ENCODE assay signal across 9 mouse cellular contexts in the genomic region with DNA sequence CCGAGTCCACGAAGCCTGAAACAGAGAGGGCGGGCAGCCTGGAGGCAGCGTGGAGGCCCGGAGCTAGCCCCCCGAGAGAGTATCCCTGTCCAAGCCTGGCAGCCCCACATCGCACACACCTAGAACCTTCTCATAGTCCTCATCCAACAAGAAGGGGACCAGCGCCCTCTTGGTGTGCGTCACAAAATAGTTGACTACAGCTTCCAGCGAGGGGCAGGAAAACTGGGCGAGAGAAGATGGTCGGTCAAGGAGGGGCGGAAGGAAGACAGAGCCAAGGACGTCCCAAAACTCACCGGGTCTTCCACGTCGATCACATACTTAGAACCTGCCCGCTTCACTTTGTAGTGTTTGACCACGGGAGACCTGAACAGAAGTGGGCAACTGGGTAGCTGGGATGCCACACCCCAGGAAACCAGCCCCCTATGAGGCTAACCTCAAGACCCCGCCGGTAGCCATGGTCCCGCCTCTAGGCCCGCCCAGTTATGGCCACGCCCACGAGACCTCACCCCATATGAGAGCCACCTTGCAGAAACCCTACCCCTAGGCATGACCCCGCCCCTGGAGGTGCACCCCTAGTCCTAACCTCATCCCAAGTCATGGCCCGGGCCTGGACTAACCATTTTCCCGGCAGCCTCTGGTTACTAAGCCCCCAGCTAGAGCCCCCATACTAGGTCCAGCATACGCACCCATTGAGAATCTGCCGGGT. TPM values are rescaled to one million over a fixed set of nuclear protein-coding genes. Genes with fewer than 3 reads are reported as not detected.
DNase-seq lines count a peak whose midpoint lies in the region; ATAC-seq lines count a peak whose summit lies in the region.
"Had no signal": no experiment of that assay in that cellular context is flagged by ENCODE, and none has a peak within 500 bp of the region (broad histone marks: within the 10 kb centered on the region; RNA-seq: fewer than 3 reads in every experiment).

No protein-coding gene starts in this region.

- no peak for ATAC-seq in forebrain, embryonic 15.5 days (replicated peaks)
- ATAC-seq in megakaryocyte, adult 5-6 weeks (ENCODE audit: poor library complexity, severe bottlenecking) = no peak
- peak; percentile 49; the same call in 1 of the 2 replicates for ATAC-seq in limb, embryonic 11.5 days (ENCODE audit: insufficient number of reproducible peaks, low FRiP score, low TSS enrichment, low read depth)
- ATAC-seq in stomach, embryonic 15.5 days (ENCODE audit: insufficient read depth, low FRiP score, low read depth) = no peak

- H3K4me1 ChIP-seq in forebrain, embryonic 10.5 days = peaks cover 13% of the 10 kb centered on the region
- no peaks in the 10 kb centered on the region for H3K4me1 ChIP-seq in forebrain, embryonic 15.5 days
- peaks cover 16% of the 10 kb centered on the region for H3K4me1 ChIP-seq in megakaryocyte, embryonic 14.5 days
- no peaks in the 10 kb centered on the region for H3K4me1 ChIP-seq in limb, embryonic 11.5 days (ENCODE audit: control insufficient read depth, insufficient read depth, low read length)
- no peaks in the 10 kb centered on the region for H3K4me1 ChIP-seq in stomach, embryonic 15.5 days

- peak overlapping the region; percentile 60; the same call in 1 of the 2 replicates for H3K27ac ChIP-seq in forebrain, embryonic 10.5 days
- no peak overlapping the region for H3K27ac ChIP-seq in forebrain, embryonic 15.5 days (replicated peaks)
- no peak overlapping the region for H3K27ac ChIP-seq in limb, embryonic 11.5 days (replicated peaks; ENCODE audit: low read depth, low read length)
- no peak overlapping the region for H3K27ac ChIP-seq in stomach, embryonic 15.5 days

- no peak for DNase-seq in forebrain, embryonic 10.5 days (ENCODE audit: extremely low spot score, low spot score)
- peak; percentile 49 for DNase-seq in limb, embryonic 11.5 days (ENCODE audit: low spot score)
- DNase-seq in adrenal gland, adult (ENCODE audit: inconsistent age in 2 of 2, low spot score in 1 of 2) = no peak
- no peak for DNase-seq in kidney, postnatal 10 days
- DNase-seq: lung, adult 2 months had no signal

- 0 out of 2 replicates have a peak, but pooled peaks cover 4% of the 10 kb centered on the region for H3K9me3 ChIP-seq in forebrain, embryonic 10.5 days
- H3K9me3 ChIP-seq in forebrain, embryonic 15.5 days = no peaks in the 10 kb centered on the region
- H3K9me3 ChIP-seq in megakaryocyte, embryonic 14.5 days = peaks cover 37% of the 10 kb centered on the region
- H3K9me3 ChIP-seq in limb, embryonic 11.5 days (ENCODE audit: control insufficient read depth, low read length) = no peaks in the 10 kb centered on the region
- no peaks in the 10 kb centered on the region for H3K9me3 ChIP-seq in stomach, embryonic 15.5 days

- no peak overlapping the region for H3K9ac ChIP-seq in forebrain, embryonic 15.5 days (replicated peaks)
- 0 out of 2 replicates have a peak overlapping the region, but pooled peaks have one; percentile 17 for H3K9ac ChIP-seq in limb, embryonic 11.5 days (ENCODE audit: low read length)
- no peak overlapping the region for H3K9ac ChIP-seq in stomach, embryonic 15.5 days

- H3K4me2 ChIP-seq in forebrain, embryonic 15.5 days (replicated peaks) = no peak overlapping the region
- peak overlapping the region; percentile 32 for H3K4me2 ChIP-seq in limb, embryonic 11.5 days (ENCODE audit: low read depth, severe bottlenecking)
- H3K4me2 ChIP-seq in stomach, embryonic 15.5 days = 0 out of 2 replicates have a peak overlapping the region, but pooled peaks have one; percentile 3

- peaks cover 30% of the 10 kb centered on the region for H3K36me3 ChIP-seq in forebrain, embryonic 10.5 days (replicated peaks)
- H3K36me3 ChIP-seq in forebrain, embryonic 15.5 days = peaks cover 25% of the 10 kb centered on the region; the same call in 1 of the 2 replicates
- H3K36me3 ChIP-seq in megakaryocyte, embryonic 14.5 days (replicated peaks; ENCODE audit: low read length) = no peaks in the 10 kb centered on the region
- 0 out of 2 replicates have a peak, but pooled peaks cover 2% of the 10 kb centered on the region for H3K36me3 ChIP-seq in limb, embryonic 11.5 days (ENCODE audit: control insufficient read depth, insufficient read depth, low read length)
- H3K36me3 ChIP-seq in stomach, embryonic 15.5 days = no peaks in the 10 kb centered on the region

- peaks cover 30% of the 10 kb centered on the region for H3K27me3 ChIP-seq in forebrain, embryonic 10.5 days (ENCODE audit: poor library complexity, severe bottlenecking)
- H3K27me3 ChIP-seq in forebrain, embryonic 15.5 days = peaks cover 16% of the 10 kb centered on the region
- H3K27me3 ChIP-seq in megakaryocyte, embryonic 14.5 days (replicated peaks) = peaks cover 56% of the 10 kb centered on the region
- peaks cover 6% of the 10 kb centered on the region; the same call in 1 of the 2 replicates for H3K27me3 ChIP-seq in limb, embryonic 11.5 days (ENCODE audit: control insufficient read depth, insufficient read depth, low read length)
- H3K27me3 ChIP-seq in stomach, embryonic 15.5 days (replicated peaks) = peaks cover 8% of the 10 kb centered on the region; the same call in 1 of the 2 replicates

- WGBS in forebrain, embryonic 10.5 days = 5% methylated on average over 30 of the region's 30 CpGs
- WGBS in forebrain, embryonic 15.5 days = 11% methylated on average over 30 of the region's 30 CpGs
- WGBS in limb, embryonic 11.5 days = 5% methylated on average over 30 of the region's 30 CpGs
- WGBS in stomach, embryonic 15.5 days = 13% methylated on average over 30 of the region's 30 CpGs

- H3K4me3 ChIP-seq in forebrain, embryonic 10.5 days = peak overlapping the region; percentile 42
- H3K4me3 ChIP-seq in forebrain, embryonic 15.5 days = no peak overlapping the region
- peak overlapping the region; percentile 38 for H3K4me3 ChIP-seq in megakaryocyte, embryonic 14.5 days (replicated peaks)
- peak overlapping the region; percentile 16; the same call in 1 of the 2 replicates for H3K4me3 ChIP-seq in limb, embryonic 11.5 days (ENCODE audit: low read depth, low read length)
- no peak overlapping the region for H3K4me3 ChIP-seq in stomach, embryonic 15.5 days (replicated peaks)

RNA-seq across cellular contexts. Expression of a gene that starts 5.4 kb away (rescaled TPM):
- polyA plus RNA-seq in forebrain, embryonic 10.5 days (2016; fragmentation: Nextera tagmentation; extraction: Ambion mirVana) = 5.6 and 7.4 TPM in 2 replicates
- 4.9 and 5.5 TPM in 2 replicates for polyA plus RNA-seq in forebrain, embryonic 15.5 days (2015; fragmentation: Nextera tagmentation; extraction: Ambion mirVana)
- 0.21 TPM in 1 of 2 replicates, not detected in the other for polyA plus RNA-seq in megakaryocyte, embryonic 14.5 days (2012; ENCODE audit: insufficient read depth, low replicate concordance)
- 0.25 and 0.62 TPM in 2 replicates for total RNA-seq in megakaryocyte, adult 5-6 weeks (2015)
- 0.22 and 0.24 TPM in 2 replicates for total RNA-seq in megakaryocyte, adult 5-6 weeks (2017)
- 6.5 and 8.7 TPM in 2 replicates for polyA plus RNA-seq in limb, embryonic 11.5 days (2014; fragmentation: Nextera tagmentation; extraction: Ambion mirVana)
- polyA plus RNA-seq in stomach, embryonic 15.5 days (2015; fragmentation: Nextera tagmentation; extraction: Ambion mirVana) = 28.0 and 30.9 TPM in 2 replicates

RNA-seq across cellular contexts. Expression of a gene that starts 5.6 kb away (rescaled TPM):
- polyA plus RNA-seq in forebrain, embryonic 10.5 days (2016; fragmentation: Nextera tagmentation; extraction: Ambion mirVana) = 105 and 114 TPM in 2 replicates
- polyA plus RNA-seq in forebrain, embryonic 15.5 days (2015; fragmentation: Nextera tagmentation; extraction: Ambion mirVana) = 190 and 191 TPM in 2 replicates
- 4.4 and 22.7 TPM in 2 replicates for polyA plus RNA-seq in megakaryocyte, embryonic 14.5 days (2012; ENCODE audit: insufficient read depth, low replicate concordance)
- total RNA-seq in megakaryocyte, adult 5-6 weeks (2015) = 23.2 and 28.6 TPM in 2 replicates
- total RNA-seq in megakaryocyte, adult 5-6 weeks (2017) = 95.5 and 112 TPM in 2 replicates
- 137 and 142 TPM in 2 replicates for polyA plus RNA-seq in limb, embryonic 11.5 days (2014; fragmentation: Nextera tagmentation; extraction: Ambion mirVana)
- 89.7 and 91.8 TPM in 2 replicates for polyA plus RNA-seq in stomach, embryonic 15.5 days (2015; fragmentation: Nextera tagmentation; extraction: Ambion mirVana)

RNA-seq across cellular contexts. Expression of a gene that starts 13.6 kb away (rescaled TPM):
- polyA plus RNA-seq in forebrain, embryonic 10.5 days (2016; fragmentation: Nextera tagmentation; extraction: Ambion mirVana) = 74.4 and 80.9 TPM in 2 replicates
- polyA plus RNA-seq in forebrain, embryonic 15.5 days (2015; fragmentation: Nextera tagmentation; extraction: Ambion mirVana) = 127 and 151 TPM in 2 replicates
- not detected in 2 replicates for polyA plus RNA-seq in megakaryocyte, embryonic 14.5 days (2012; ENCODE audit: insufficient read depth, low replicate concordance)
- total RNA-seq in megakaryocyte, adult 5-6 weeks (2015) = not detected in 2 replicates
- total RNA-seq in megakaryocyte, adult 5-6 weeks (2017) = not detected in 2 replicates
- 34.9 and 39.8 TPM in 2 replicates for polyA plus RNA-seq in limb, embryonic 11.5 days (2014; fragmentation: Nextera tagmentation; extraction: Ambion mirVana)
- polyA plus RNA-seq in stomach, embryonic 15.5 days (2015; fragmentation: Nextera tagmentation; extraction: Ambion mirVana) = 9.8 and 11.7 TPM in 2 replicates

RNA-seq across cellular contexts. Expression of a gene that starts 29.7 kb away (rescaled TPM):
- polyA plus RNA-seq in forebrain, embryonic 10.5 days (2016; fragmentation: Nextera tagmentation; extraction: Ambion mirVana) = 42.1 and 50.3 TPM in 2 replicates
- polyA plus RNA-seq in forebrain, embryonic 15.5 days (2015; fragmentation: Nextera tagmentation; extraction: Ambion mirVana) = 118 and 121 TPM in 2 replicates
- polyA plus RNA-seq in megakaryocyte, embryonic 14.5 days (2012; ENCODE audit: insufficient read depth, low replicate concordance) = 2.9 and 15.1 TPM in 2 replicates
- total RNA-seq in megakaryocyte, adult 5-6 weeks (2015) = not detected in 2 replicates
- 0.88 TPM in 1 of 2 replicates, not detected in the other for total RNA-seq in megakaryocyte, adult 5-6 weeks (2017)
- polyA plus RNA-seq in limb, embryonic 11.5 days (2014; fragmentation: Nextera tagmentation; extraction: Ambion mirVana) = 42.2 and 44.8 TPM in 2 replicates
- 10.4 and 11.1 TPM in 2 replicates for polyA plus RNA-seq in stomach, embryonic 15.5 days (2015; fragmentation: Nextera tagmentation; extraction: Ambion mirVana)

RNA-seq across cellular contexts. Expression of a gene that starts 36.5 kb away (rescaled TPM):
- 152 and 157 TPM in 2 replicates for polyA plus RNA-seq in forebrain, embryonic 10.5 days (2016; fragmentation: Nextera tagmentation; extraction: Ambion mirVana)
- polyA plus RNA-seq in forebrain, embryonic 15.5 days (2015; fragmentation: Nextera tagmentation; extraction: Ambion mirVana) = 120 and 122 TPM in 2 replicates
- polyA plus RNA-seq in megakaryocyte, embryonic 14.5 days (2012; ENCODE audit: insufficient read depth, low replicate concordance) = 115 and 286 TPM in 2 replicates
- 21.7 and 22.3 TPM in 2 replicates for total RNA-seq in megakaryocyte, adult 5-6 weeks (2015)
- total RNA-seq in megakaryocyte, adult 5-6 weeks (2017) = 28.4 and 35.0 TPM in 2 replicates
- polyA plus RNA-seq in limb, embryonic 11.5 days (2014; fragmentation: Nextera tagmentation; extraction: Ambion mirVana) = 151 and 154 TPM in 2 replicates
- 136 and 142 TPM in 2 replicates for polyA plus RNA-seq in stomach, embryonic 15.5 days (2015; fragmentation: Nextera tagmentation; extraction: Ambion mirVana)

Comparison
In these comparisons a context has a peak if more than half of its experiments do, and no peak if none do; other contexts are left out.
1. H3K4me3 ChIP-seq: peak in forebrain, embryonic 10.5 days (single experiment), megakaryocyte, embryonic 14.5 days (single experiment) and limb, embryonic 11.5 days (single experiment); none in forebrain, embryonic 15.5 days (single experiment) and stomach, embryonic 15.5 days (single experiment).
2. RNA of a gene that starts 13.6 kb away (polyA plus RNA-seq): 127 to 151 TPM in forebrain, embryonic 15.5 days, 74.4 to 80.9 TPM in forebrain, embryonic 10.5 days, 34.9 to 39.8 TPM in limb, embryonic 11.5 days and 9.8 to 11.7 TPM in stomach, embryonic 15.5 days; not detected in megakaryocyte, embryonic 14.5 days; every median in the first group is over 10 times any median in the second.